Mouse (Mus musculus): ENCODE results near the gene Pik3r1.

DNA sequence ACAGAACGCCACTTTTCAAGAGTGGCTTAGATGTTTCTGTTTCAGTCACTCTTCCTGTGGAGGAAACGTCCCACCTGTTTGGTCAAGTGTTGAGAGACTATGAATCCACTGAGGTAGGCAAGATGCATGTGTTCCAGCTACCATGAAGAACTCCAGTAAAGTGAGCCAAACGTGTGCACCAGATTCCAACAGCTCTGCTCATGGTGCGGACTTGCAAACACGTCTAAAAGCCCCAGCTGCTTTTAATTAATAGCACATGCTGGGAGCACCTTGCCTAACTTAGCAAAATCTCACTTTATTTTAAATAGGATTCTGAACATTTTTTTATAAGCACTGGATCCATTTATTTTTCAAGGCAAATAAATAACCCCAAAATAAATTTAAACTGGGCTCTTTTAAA is 40.2 kb downstream of the Pik3r1 start:
- no peak for TF ChIP-seq CTCF (IDR thresholded peaks at IDR 0.05; ENCODE audit: low read depth, low read length)
- no peak for TF ChIP-seq POLR2A (IDR thresholded peaks at IDR 0.05; ENCODE audit: extremely low read depth, insufficient read depth, low read length)

Measured in liver, adult 2 months (tissue).